Mouse (Mus musculus): ENCODE data around the gene Gm12184. TPM values are rescaled to one million over a fixed set of nuclear protein-coding genes. Genes with fewer than 3 reads are reported as not detected.

Gm12184 gene
- total RNA-seq, 1 experiment: 12.2 TPM

GRCm38 (mm10) chr11:48872695-48873300 lies 46.3 kb upstream of the Gm12184 start:
- no peak overlapping the region for H3K9ac ChIP-seq (ENCODE audit: insufficient read depth, low read depth, low read length, poor library complexity, severe bottlenecking)
- H3K4me3 ChIP-seq (ENCODE audit: insufficient read depth in 1 of 2, low read depth in 1 of 2, low read length in 2 of 2, poor library complexity in 1 of 2, severe bottlenecking in 1 of 2): no peak overlapping the region
- no peak overlapping the region for H3K27ac ChIP-seq (ENCODE audit: insufficient read depth, low read depth, low read length, poor library complexity, severe bottlenecking)
- DNase-seq (ENCODE audit: low read depth, low spot score): no peak
- H3K36me3 ChIP-seq (ENCODE audit: control insufficient read depth, insufficient read depth, low read length, poor library complexity, severe bottlenecking): no peaks in the 10 kb centered on the region
- no peak for TF ChIP-seq HCFC1 (IDR thresholded peaks at IDR 0.05; ENCODE audit: borderline replicate concordance, insufficient read depth, low read length)
- TF ChIP-seq ZC3H11A (IDR thresholded peaks at IDR 0.05; ENCODE audit: borderline replicate concordance, low read depth, low read length): no peak
- TF ChIP-seq ZNF384 (IDR thresholded peaks at IDR 0.05; ENCODE audit: low read depth, low read length): no peak
- TF ChIP-seq MAFK (IDR thresholded peaks at IDR 0.05; ENCODE audit: insufficient read depth, low read depth, low read length): no peak
- no peak for TF ChIP-seq CHD2 (IDR thresholded peaks at IDR 0.05; ENCODE audit: low read depth, low read length)
- in situ Hi-C loops (cut with MboI; ENCODE audit: low sequenced_read_pairs in 2 of 2, unreplicated experiment in 2 of 2): loop anchor here (5.0 to 25.0 kb wide), 4 partner anchors 225 to 392 kb away; partner anchors contain the start of gene Olfr1396 (in 1 of the 2)
- no peaks in the 10 kb centered on the region for H3K9me3 ChIP-seq (ENCODE audit: control insufficient read depth, insufficient read depth, low read depth, low read length)
- H3K4me1 ChIP-seq (ENCODE audit: control insufficient read depth in 2 of 2, insufficient read depth in 2 of 2, low read length in 2 of 2, poor library complexity in 1 of 2): peaks cover 0 to 5% of the 10 kb centered on the region in 2 experiments; a peak in 1 of 4 replicates

DNA sequence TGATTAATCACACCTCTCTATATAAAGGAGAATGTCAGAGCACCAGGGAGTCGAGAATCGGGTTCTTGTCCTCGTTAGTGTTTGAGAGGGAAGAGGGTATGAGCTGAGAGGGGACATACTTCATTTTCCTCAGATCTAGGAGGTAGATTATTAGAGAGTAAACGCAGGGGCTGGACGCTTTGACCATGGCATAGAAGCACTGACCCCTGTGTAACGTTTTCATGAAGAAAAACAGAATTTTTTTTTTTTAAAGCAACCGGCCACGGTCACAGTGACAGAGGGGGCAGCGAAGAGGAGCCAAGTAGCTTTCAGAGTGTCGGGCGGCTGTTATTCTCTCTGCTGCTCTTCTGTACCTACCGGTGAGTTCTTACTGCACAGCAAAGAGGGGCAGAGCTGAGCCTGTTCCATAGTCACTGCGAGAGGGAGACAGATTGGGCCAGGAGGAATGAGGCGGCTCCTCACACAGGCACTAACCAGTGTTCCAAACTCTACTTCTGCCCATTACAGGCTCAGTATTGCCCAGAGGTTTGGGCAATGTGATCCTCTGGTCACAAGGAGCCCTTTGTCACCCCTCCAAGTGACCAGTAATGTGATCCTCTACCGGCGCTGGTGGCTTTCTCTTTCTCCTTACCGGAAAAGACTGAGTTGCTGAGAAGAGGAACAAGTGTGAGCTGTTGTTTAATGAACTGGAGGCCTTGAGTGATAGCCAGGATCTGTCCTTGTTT lies 45.5 kb upstream of the Gm12184 start:
- Histone ChIP-seq H3K27ac (ENCODE audit: insufficient read depth, low read depth, low read length, poor library complexity, severe bottlenecking) (no peak overlapping the region), H3K4me1 (ENCODE audit: control insufficient read depth in 2 of 2, insufficient read depth in 2 of 2, low read length in 2 of 2, poor library complexity in 1 of 2) (peaks cover 0 to 5% of the 10 kb centered on the region in 2 experiments; a peak in 1 of 4 replicates), H3K4me3 (ENCODE audit: insufficient read depth in 1 of 2, low read depth in 1 of 2, low read length in 2 of 2, poor library complexity in 1 of 2, severe bottlenecking in 1 of 2) (no peak overlapping the region), H3K36me3 (ENCODE audit: control insufficient read depth, insufficient read depth, low read length, poor library complexity, severe bottlenecking) (no peaks in the 10 kb centered on the region), H3K9ac (ENCODE audit: insufficient read depth, low read depth, low read length, poor library complexity, severe bottlenecking) (no peak overlapping the region), H3K9me3 (ENCODE audit: control insufficient read depth, insufficient read depth, low read depth, low read length) (no peaks in the 10 kb centered on the region)
- no peak for DNase-seq (ENCODE audit: low read depth, low spot score)
- no peak for TF ChIP-seq HCFC1 (IDR thresholded peaks at IDR 0.05; ENCODE audit: borderline replicate concordance, insufficient read depth, low read length)
- no peak for TF ChIP-seq CHD2 (IDR thresholded peaks at IDR 0.05; ENCODE audit: low read depth, low read length)
- TF ChIP-seq MAFK (IDR thresholded peaks at IDR 0.05; ENCODE audit: insufficient read depth, low read depth, low read length): no peak
- no peak for TF ChIP-seq ZNF384 (IDR thresholded peaks at IDR 0.05; ENCODE audit: low read depth, low read length)
- no peak for TF ChIP-seq ZC3H11A (IDR thresholded peaks at IDR 0.05; ENCODE audit: borderline replicate concordance, low read depth, low read length)
- in situ Hi-C loops (cut with MboI; ENCODE audit: low sequenced_read_pairs in 2 of 2, unreplicated experiment in 2 of 2): loop anchor here (5.0 to 25.0 kb wide), 4 partner anchors 225 to 393 kb away; partner anchors contain the start of gene Olfr1396 (in 1 of the 2)

GRCm38 (mm10) chr11:48871201-48871772 lies 44.8 kb upstream of the Gm12184 start, which contains the start of gene Irgm1:
Irgm1 (minus strand) TSS chr11:48871683.
- no peak within 1 kb of the TSS for H3K27ac ChIP-seq (ENCODE audit: insufficient read depth, low read depth, low read length, poor library complexity, severe bottlenecking)
- no peak within 1 kb of the TSS for H3K9ac ChIP-seq (ENCODE audit: insufficient read depth, low read depth, low read length, poor library complexity, severe bottlenecking)
- H3K4me1 ChIP-seq (ENCODE audit: control insufficient read depth in 2 of 2, insufficient read depth in 2 of 2, low read length in 2 of 2, poor library complexity in 1 of 2): peaks cover 0 to 5% of the 10 kb centered on the region in 2 experiments; a peak in 1 of 4 replicates
- TF ChIP-seq MAFK (IDR thresholded peaks at IDR 0.05; ENCODE audit: insufficient read depth, low read depth, low read length) (no peak), ZNF384 (IDR thresholded peaks at IDR 0.05; ENCODE audit: low read depth, low read length) (no peak), HCFC1 (IDR thresholded peaks at IDR 0.05; ENCODE audit: borderline replicate concordance, insufficient read depth, low read length) (no peak), ZC3H11A (IDR thresholded peaks at IDR 0.05; ENCODE audit: borderline replicate concordance, low read depth, low read length) (no peak), CHD2 (IDR thresholded peaks at IDR 0.05; ENCODE audit: low read depth, low read length) (no peak)
- H3K9me3 ChIP-seq (ENCODE audit: control insufficient read depth, insufficient read depth, low read depth, low read length): no peaks in the 10 kb centered on the region
- in situ Hi-C loops (cut with MboI; ENCODE audit: low sequenced_read_pairs in 2 of 2, unreplicated experiment in 2 of 2): loop anchor here (5.0 to 25.0 kb wide), 4 partner anchors 226 to 394 kb away; partner anchors contain the start of gene Olfr1396 (in 1 of the 2)
- H3K4me3 ChIP-seq (ENCODE audit: insufficient read depth in 1 of 2, low read depth in 1 of 2, low read length in 2 of 2, poor library complexity in 1 of 2, severe bottlenecking in 1 of 2): 0 out of 4 replicates have a peak within 1 kb of the TSS, but pooled peaks of 1 of the 2 experiments have one; percentile 0
- no peaks in the 10 kb centered on the region for H3K36me3 ChIP-seq (ENCODE audit: control insufficient read depth, insufficient read depth, low read length, poor library complexity, severe bottlenecking)
- no peak for DNase-seq (ENCODE audit: low read depth, low spot score)

DNA sequence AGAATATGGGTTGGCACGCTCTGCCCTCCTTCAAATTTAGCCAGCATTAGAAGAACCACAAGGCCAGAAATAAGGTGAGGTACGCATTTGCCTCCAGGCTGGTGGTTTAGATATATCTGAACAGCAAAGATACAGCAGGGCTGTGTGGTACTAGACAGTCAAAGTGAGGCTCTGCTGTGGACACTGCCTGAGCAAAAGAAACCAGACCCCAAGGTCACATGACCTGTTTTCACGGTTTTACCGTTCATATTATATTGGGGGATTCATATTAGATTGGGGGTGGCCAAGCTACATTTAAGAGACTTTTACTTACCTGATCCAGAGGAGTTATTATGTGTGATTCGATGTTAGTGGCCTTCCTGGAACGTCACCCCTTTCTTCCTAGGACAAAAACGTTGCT lies 44.3 kb upstream of the Gm12184 start:
- Histone ChIP-seq H3K36me3 (ENCODE audit: control insufficient read depth, insufficient read depth, low read length, poor library complexity, severe bottlenecking) (no peaks in the 10 kb centered on the region), H3K4me3 (ENCODE audit: insufficient read depth in 1 of 2, low read depth in 1 of 2, low read length in 2 of 2, poor library complexity in 1 of 2, severe bottlenecking in 1 of 2) (0 out of 4 replicates have a peak overlapping the region, but pooled peaks of 1 of the 2 experiments have one; percentile 0), H3K9ac (ENCODE audit: insufficient read depth, low read depth, low read length, poor library complexity, severe bottlenecking) (no peak overlapping the region), H3K4me1 (ENCODE audit: control insufficient read depth in 2 of 2, insufficient read depth in 2 of 2, low read length in 2 of 2, poor library complexity in 1 of 2) (peaks cover 0 to 5% of the 10 kb centered on the region in 2 experiments; a peak in 1 of 4 replicates), H3K9me3 (ENCODE audit: control insufficient read depth, insufficient read depth, low read depth, low read length) (no peaks in the 10 kb centered on the region), H3K27ac (ENCODE audit: insufficient read depth, low read depth, low read length, poor library complexity, severe bottlenecking) (no peak overlapping the region)
- in situ Hi-C loops (cut with MboI; ENCODE audit: low sequenced_read_pairs in 2 of 2, unreplicated experiment in 2 of 2): loop anchor here (5.0 to 25.0 kb wide), 4 partner anchors 227 to 394 kb away; partner anchors contain the start of gene Olfr1396 (in 1 of the 2)
- TF ChIP-seq CHD2 (IDR thresholded peaks at IDR 0.05; ENCODE audit: low read depth, low read length): no peak
- no peak for TF ChIP-seq MAFK (IDR thresholded peaks at IDR 0.05; ENCODE audit: insufficient read depth, low read depth, low read length)
- no peak for TF ChIP-seq HCFC1 (IDR thresholded peaks at IDR 0.05; ENCODE audit: borderline replicate concordance, insufficient read depth, low read length)
- no peak for TF ChIP-seq ZNF384 (IDR thresholded peaks at IDR 0.05; ENCODE audit: low read depth, low read length)
- no peak for TF ChIP-seq ZC3H11A (IDR thresholded peaks at IDR 0.05; ENCODE audit: borderline replicate concordance, low read depth, low read length)
- DNase-seq (ENCODE audit: low read depth, low spot score): no peak

Data from ES-E14 (cell line).